Mouse (Mus musculus): ENCODE measurements around the gene Rgsl1. TPM values are rescaled to one million over a fixed set of nuclear protein-coding genes. Genes with fewer than 3 reads are reported as not detected.

Gene Rgsl1
- polyA plus RNA-seq, 1 experiment from 2014 or later: not detected

GRCm38 (mm10) chr1:153794241-153794640 is 49.7 kb downstream of the Rgsl1 start:
- Histone ChIP-seq H3K4me2 (replicated peaks; ENCODE audit: low read depth, low read length) (no peak overlapping the region), H3K36me3 (ENCODE audit: control insufficient read depth, insufficient read depth, low read length) (no peaks in the 10 kb centered on the region), H3K27me3 (ENCODE audit: control insufficient read depth, insufficient read depth, low read length) (no peaks in the 10 kb centered on the region), H3K9ac (ENCODE audit: low read depth, low read length) (no peak overlapping the region), H3K4me3 (ENCODE audit: low read length) (no peak overlapping the region), H3K27ac (ENCODE audit: low read depth, low read length) (no peak overlapping the region), H3K9me3 (ENCODE audit: control insufficient read depth, low read length) (no peaks in the 10 kb centered on the region), H3K4me1 (ENCODE audit: control insufficient read depth, insufficient read depth, low read length) (no peaks in the 10 kb centered on the region)
- 47% methylated on average over 3 of the region's 3 CpGs for WGBS
- no peak for ATAC-seq (ENCODE audit: low FRiP score, low TSS enrichment)

GRCm38 (mm10) chr1:153790708-153791107 is 53.2 kb downstream of the Rgsl1 start:
- WGBS: 69% methylated on average over 2 of the region's 2 CpGs
- Histone ChIP-seq H3K4me3 (ENCODE audit: low read length) (no peak overlapping the region), H3K4me1 (ENCODE audit: control insufficient read depth, insufficient read depth, low read length) (no peaks in the 10 kb centered on the region), H3K27me3 (ENCODE audit: control insufficient read depth, insufficient read depth, low read length) (no peaks in the 10 kb centered on the region), H3K36me3 (ENCODE audit: control insufficient read depth, insufficient read depth, low read length) (no peaks in the 10 kb centered on the region), H3K4me2 (replicated peaks; ENCODE audit: low read depth, low read length) (no peak overlapping the region), H3K9me3 (ENCODE audit: control insufficient read depth, low read length) (no peaks in the 10 kb centered on the region), H3K27ac (ENCODE audit: low read depth, low read length) (no peak overlapping the region), H3K9ac (ENCODE audit: low read depth, low read length) (no peak overlapping the region)
- no peak for ATAC-seq (ENCODE audit: low FRiP score, low TSS enrichment)

GRCm38 (mm10) chr1:153785608-153786007 is 58.3 kb downstream of the Rgsl1 start:
- Histone ChIP-seq H3K9me3 (ENCODE audit: control insufficient read depth, low read length) (peaks cover 2% of the 10 kb centered on the region; the same call in 1 of the 2 replicates), H3K4me1 (ENCODE audit: control insufficient read depth, insufficient read depth, low read length) (no peaks in the 10 kb centered on the region), H3K9ac (ENCODE audit: low read depth, low read length) (no peak overlapping the region), H3K27ac (ENCODE audit: low read depth, low read length) (no peak overlapping the region), H3K4me2 (replicated peaks; ENCODE audit: low read depth, low read length) (no peak overlapping the region), H3K36me3 (ENCODE audit: control insufficient read depth, insufficient read depth, low read length) (no peaks in the 10 kb centered on the region), H3K27me3 (ENCODE audit: control insufficient read depth, insufficient read depth, low read length) (no peaks in the 10 kb centered on the region), H3K4me3 (ENCODE audit: low read length) (no peak overlapping the region)
- ATAC-seq (ENCODE audit: low FRiP score, low TSS enrichment): no peak
- WGBS: 61% methylated on average over 4 of the region's 4 CpGs

GRCm38 (mm10) chr1:153783339-153783738 is 60.6 kb downstream of the Rgsl1 start:
- Histone ChIP-seq H3K9ac (ENCODE audit: low read depth, low read length) (no peak overlapping the region), H3K27ac (ENCODE audit: low read depth, low read length) (no peak overlapping the region), H3K4me3 (ENCODE audit: low read length) (no peak overlapping the region), H3K4me2 (replicated peaks; ENCODE audit: low read depth, low read length) (no peak overlapping the region), H3K9me3 (ENCODE audit: control insufficient read depth, low read length) (peaks cover 2% of the 10 kb centered on the region; the same call in 1 of the 2 replicates), H3K36me3 (ENCODE audit: control insufficient read depth, insufficient read depth, low read length) (no peaks in the 10 kb centered on the region), H3K27me3 (ENCODE audit: control insufficient read depth, insufficient read depth, low read length) (no peaks in the 10 kb centered on the region), H3K4me1 (ENCODE audit: control insufficient read depth, insufficient read depth, low read length) (no peaks in the 10 kb centered on the region)
- no peak for ATAC-seq (ENCODE audit: low FRiP score, low TSS enrichment)
- 36% methylated on average over 1 of the region's 1 CpGs for WGBS

- Histone ChIP-seq H3K27me3 (ENCODE audit: control insufficient read depth, insufficient read depth, low read length) (no peaks in the 10 kb centered on the region), H3K4me2 (replicated peaks; ENCODE audit: low read depth, low read length) (no peak overlapping the region), H3K4me1 (ENCODE audit: control insufficient read depth, insufficient read depth, low read length) (no peaks in the 10 kb centered on the region), H3K4me3 (ENCODE audit: low read length) (no peak overlapping the region), H3K36me3 (ENCODE audit: control insufficient read depth, insufficient read depth, low read length) (no peaks in the 10 kb centered on the region), H3K9me3 (ENCODE audit: control insufficient read depth, low read length) (no peaks in the 10 kb centered on the region), H3K9ac (ENCODE audit: low read depth, low read length) (no peak overlapping the region), H3K27ac (ENCODE audit: low read depth, low read length) (no peak overlapping the region)
- no peak for ATAC-seq (ENCODE audit: low FRiP score, low TSS enrichment)
- 91% methylated on average over 10 of the region's 10 CpGs for WGBS
Observed at GRCm38 (mm10) chr1:153778205-153778604, 65.7 kb downstream of the Rgsl1 start.

GRCm38 (mm10) chr1:153776257-153776656 is 67.7 kb downstream of the Rgsl1 start:
- Histone ChIP-seq H3K36me3 (ENCODE audit: control insufficient read depth, insufficient read depth, low read length) (no peaks in the 10 kb centered on the region), H3K9me3 (ENCODE audit: control insufficient read depth, low read length) (no peaks in the 10 kb centered on the region), H3K4me1 (ENCODE audit: control insufficient read depth, insufficient read depth, low read length) (no peaks in the 10 kb centered on the region), H3K4me3 (ENCODE audit: low read length) (no peak overlapping the region), H3K9ac (ENCODE audit: low read depth, low read length) (no peak overlapping the region), H3K27ac (ENCODE audit: low read depth, low read length) (no peak overlapping the region), H3K27me3 (ENCODE audit: control insufficient read depth, insufficient read depth, low read length) (no peaks in the 10 kb centered on the region), H3K4me2 (replicated peaks; ENCODE audit: low read depth, low read length) (no peak overlapping the region)
- ATAC-seq (ENCODE audit: low FRiP score, low TSS enrichment): no peak
- 90% methylated on average over 7 of the region's 7 CpGs for WGBS

GRCm38 (mm10) chr1:153775174-153775573 is 68.8 kb downstream of the Rgsl1 start:
- H3K36me3 ChIP-seq (ENCODE audit: control insufficient read depth, insufficient read depth, low read length): no peaks in the 10 kb centered on the region
- no peaks in the 10 kb centered on the region for H3K4me1 ChIP-seq (ENCODE audit: control insufficient read depth, insufficient read depth, low read length)
- no peak overlapping the region for H3K4me2 ChIP-seq (replicated peaks; ENCODE audit: low read depth, low read length)
- H3K27ac ChIP-seq (ENCODE audit: low read depth, low read length): no peak overlapping the region
- H3K9me3 ChIP-seq (ENCODE audit: control insufficient read depth, low read length): no peaks in the 10 kb centered on the region
- H3K27me3 ChIP-seq (ENCODE audit: control insufficient read depth, insufficient read depth, low read length): no peaks in the 10 kb centered on the region
- WGBS: 81% methylated on average over 6 of the region's 6 CpGs
- H3K9ac ChIP-seq (ENCODE audit: low read depth, low read length): no peak overlapping the region
- H3K4me3 ChIP-seq (ENCODE audit: low read length): no peak overlapping the region
- no peak for ATAC-seq (ENCODE audit: low FRiP score, low TSS enrichment)

GRCm38 (mm10) chr1:153770776-153771167 is 73.2 kb downstream of the Rgsl1 start:
- no peak overlapping the region for H3K9ac ChIP-seq (ENCODE audit: low read depth, low read length)
- H3K9me3 ChIP-seq (ENCODE audit: control insufficient read depth, low read length): no peaks in the 10 kb centered on the region
- ATAC-seq (ENCODE audit: low FRiP score, low TSS enrichment): no peak
- no peaks in the 10 kb centered on the region for H3K27me3 ChIP-seq (ENCODE audit: control insufficient read depth, insufficient read depth, low read length)
- H3K27ac ChIP-seq (ENCODE audit: low read depth, low read length): no peak overlapping the region
- no peak overlapping the region for H3K4me2 ChIP-seq (replicated peaks; ENCODE audit: low read depth, low read length)
- H3K4me1 ChIP-seq (ENCODE audit: control insufficient read depth, insufficient read depth, low read length): no peaks in the 10 kb centered on the region
- WGBS: 88% methylated on average over 1 of the region's 1 CpGs
- H3K4me3 ChIP-seq (ENCODE audit: low read length): no peak overlapping the region
- H3K36me3 ChIP-seq (ENCODE audit: control insufficient read depth, insufficient read depth, low read length): no peaks in the 10 kb centered on the region

- H3K4me1 ChIP-seq (ENCODE audit: control insufficient read depth, insufficient read depth, low read length): no peaks in the 10 kb centered on the region
- WGBS: 80% methylated on average over 10 of the region's 10 CpGs
- ATAC-seq (ENCODE audit: low FRiP score, low TSS enrichment): no peak
- no peaks in the 10 kb centered on the region for H3K36me3 ChIP-seq (ENCODE audit: control insufficient read depth, insufficient read depth, low read length)
- no peaks in the 10 kb centered on the region for H3K9me3 ChIP-seq (ENCODE audit: control insufficient read depth, low read length)
- no peak overlapping the region for H3K4me2 ChIP-seq (replicated peaks; ENCODE audit: low read depth, low read length)
- H3K27ac ChIP-seq (ENCODE audit: low read depth, low read length): no peak overlapping the region
- H3K27me3 ChIP-seq (ENCODE audit: control insufficient read depth, insufficient read depth, low read length): no peaks in the 10 kb centered on the region
- no peak overlapping the region for H3K9ac ChIP-seq (ENCODE audit: low read depth, low read length)
- no peak overlapping the region for H3K4me3 ChIP-seq (ENCODE audit: low read length)
Observed at GRCm38 (mm10) chr1:153769998-153770775, 73.8 kb downstream of the Rgsl1 start.
